Mouse (Mus musculus) kidney, adult 11 months (tissue): ENCODE measurements around the gene Gm20388.
A peak's percentile ranks its signal among the peaks of the same experiment; 100 is the strongest.

ENCODE experiments used
- DNase-seq: peaks from one replicate; pipeline ENCODE4 v3.0.0; 2022

The Gm20388 gene

GRCm38 (mm10) chr8:122586171-122586570 is 2675.5 kb downstream of the Gm20388 start:
- DNase-seq: no peak

- no peak for DNase-seq
These were observed 2676.1 kb downstream of the Gm20388 start for GRCm38 (mm10) chr8:122586749-122587148.

GRCm38 (mm10) chr8:122593240-122593639 is 2682.6 kb downstream of the Gm20388 start:
- no peak for DNase-seq

GRCm38 (mm10) chr8:122593783-122594507 is 2683.3 kb downstream of the Gm20388 start:
- DNase-seq: no peak

- DNase-seq: no peak
These were observed 2685.4 kb downstream of the Gm20388 start for GRCm38 (mm10) chr8:122596031-122596430.

GRCm38 (mm10) chr8:122600666-122601065 is 2690.0 kb downstream of the Gm20388 start:
- peak; percentile 82 for DNase-seq

GRCm38 (mm10) chr8:122604640-122605039 is 2694.0 kb downstream of the Gm20388 start:
- DNase-seq: no peak

GRCm38 (mm10) chr8:122605367-122605766 is 2694.7 kb downstream of the Gm20388 start:
- no peak for DNase-seq

GRCm38 (mm10) chr8:122606810-122607209 is 2696.2 kb downstream of the Gm20388 start:
- DNase-seq: no peak

- DNase-seq: no peak
These were observed 2699.6 kb downstream of the Gm20388 start for GRCm38 (mm10) chr8:122610209-122610608.

- DNase-seq: no peak
These were observed 2700.1 kb downstream of the Gm20388 start for GRCm38 (mm10) chr8:122610612-122611277.

GRCm38 (mm10) chr8:122611295-122612133 is 2700.9 kb downstream of the Gm20388 start, which contains the start of the genes Galns and Trappc2l:
TSS of gene Galns (minus strand) at chr8:122611463.
TSS of gene Trappc2l (plus strand) at chr8:122611640.
- peak; percentile 96 for DNase-seq

- no peak for DNase-seq
These were observed 2705.7 kb downstream of the Gm20388 start for GRCm38 (mm10) chr8:122616181-122616905.

GRCm38 (mm10) chr8:122617947-122618546 is 2707.4 kb downstream of the Gm20388 start:
- peak; percentile 62 for DNase-seq

- no peak for DNase-seq
These were observed 2708.2 kb downstream of the Gm20388 start for GRCm38 (mm10) chr8:122618660-122619378.

GRCm38 (mm10) chr8:122620446-122620845 is 2709.8 kb downstream of the Gm20388 start:
- DNase-seq: no peak

- peak; percentile 53 for DNase-seq
These were observed 2712.1 kb downstream of the Gm20388 start, which contains the start of gene Pabpn1l for GRCm38 (mm10) chr8:122622727-122623126. TSS of gene Pabpn1l (minus strand) at chr8:122622739.

GRCm38 (mm10) chr8:122623844-122624642 is 2713.4 kb downstream of the Gm20388 start:
- DNase-seq: no peak

- DNase-seq: no peak
These were observed 2714.0 kb downstream of the Gm20388 start for GRCm38 (mm10) chr8:122624653-122625052.

- no peak for DNase-seq
These were observed 2715.2 kb downstream of the Gm20388 start for GRCm38 (mm10) chr8:122625811-122626210.
